Mouse (Mus musculus): ENCODE results near the gene Exd2. TPM values are rescaled to one million over a fixed set of nuclear protein-coding genes. Genes with fewer than 3 reads are reported as not detected.
A peak's percentile ranks its signal among the peaks of the same experiment; 100 is the strongest.

Exd2 gene
- polyA plus RNA-seq, 1 experiment: 27.3 TPM

- DNase-seq (ENCODE audit: low spot score): no peak
Measured at GRCm38 (mm10) chr12:80495691-80496090, 32.8 kb downstream of the Exd2 start.

DNA sequence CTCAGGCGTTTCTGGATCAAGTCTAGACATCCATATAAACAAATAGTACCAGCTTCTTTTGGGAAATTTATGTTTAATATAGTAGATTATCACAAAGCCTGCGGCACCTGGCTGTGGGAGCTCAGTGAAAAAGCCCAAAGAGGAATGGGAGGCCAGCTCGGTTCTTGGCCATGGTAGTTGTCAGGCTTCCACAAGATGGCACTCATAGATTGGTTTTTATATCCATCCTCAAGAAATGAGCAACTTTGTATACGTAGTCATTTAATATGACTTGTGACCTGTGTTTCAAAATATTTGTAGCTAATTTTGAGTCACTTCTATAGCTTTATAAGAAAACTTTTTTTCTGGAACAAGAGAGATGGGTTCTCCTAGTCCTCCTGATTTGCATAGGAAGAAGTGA lies 35.5 kb downstream of the Exd2 start:
- no peak for DNase-seq (ENCODE audit: low spot score)

- no peak for DNase-seq (ENCODE audit: low spot score)
Measured at GRCm38 (mm10) chr12:80500506-80500905, 37.6 kb downstream of the Exd2 start.

- no peak for DNase-seq (ENCODE audit: low spot score)
Measured at GRCm38 (mm10) chr12:80504718-80505117, 41.8 kb downstream of the Exd2 start.

DNA sequence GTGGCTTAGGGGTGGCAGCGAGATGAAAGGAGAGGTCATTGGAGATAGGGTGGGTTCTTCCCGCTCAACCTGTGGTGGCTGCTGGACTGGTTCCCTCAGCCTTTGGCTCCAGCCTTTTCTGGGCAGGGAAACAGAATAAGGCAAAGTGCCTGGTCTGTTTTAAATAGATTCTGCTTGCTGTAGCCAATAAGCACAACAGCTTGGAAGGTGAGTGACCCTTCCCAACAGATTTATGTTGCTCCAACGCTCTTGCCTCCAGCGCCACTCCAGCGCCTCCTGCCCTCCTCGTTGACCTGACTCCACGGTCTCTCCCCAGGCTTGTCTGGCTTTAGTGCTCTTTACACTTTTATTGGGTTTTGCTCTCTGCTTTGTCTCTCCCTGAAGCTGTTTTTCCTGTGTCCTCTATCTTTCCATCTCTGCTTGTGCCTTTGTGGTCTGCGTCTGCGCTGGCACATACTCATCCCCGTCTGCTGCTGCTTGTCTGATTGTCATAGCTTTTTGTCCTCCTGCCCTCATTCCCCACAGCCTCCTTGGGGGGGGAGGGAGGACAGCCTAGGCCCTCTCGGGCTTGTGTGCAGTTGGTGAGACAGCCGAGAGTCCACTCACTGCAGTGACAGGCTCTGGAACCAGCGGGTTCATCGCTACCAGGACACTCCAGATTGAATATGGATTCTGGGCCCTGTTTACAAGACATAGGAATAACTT lies 44.3 kb downstream of the Exd2 start:
- no peak for DNase-seq (ENCODE audit: low spot score)

- no peak for DNase-seq (ENCODE audit: low spot score)
Measured at GRCm38 (mm10) chr12:80517977-80518376, 55.1 kb downstream of the Exd2 start, which contains the start of gene Galnt16. Gene Galnt16 (plus strand): TSS chr12:80518277.

DNA sequence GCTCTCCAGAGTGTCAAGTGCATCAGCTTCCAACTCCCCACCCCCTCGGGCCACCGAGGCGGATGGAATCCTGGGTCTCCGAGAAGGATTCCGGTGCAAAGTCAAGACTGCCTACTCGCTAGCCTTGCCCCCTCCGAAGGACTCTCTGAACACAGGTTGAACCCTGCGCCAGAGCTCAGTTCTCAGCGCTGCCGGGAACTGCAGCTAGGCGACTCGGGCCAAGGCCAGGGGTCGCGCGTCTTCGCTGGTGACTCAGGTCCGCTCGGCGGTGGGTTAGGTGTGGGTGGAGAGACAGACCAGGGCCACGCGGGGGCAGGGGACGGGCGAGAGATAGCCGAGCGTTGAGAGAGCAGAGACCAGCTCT lies 55.5 kb downstream of the Exd2 start:
- no peak for DNase-seq (ENCODE audit: low spot score)

GRCm38 (mm10) chr12:80518757-80519620 lies 56.1 kb downstream of the Exd2 start:
- DNase-seq (ENCODE audit: low spot score): peak; percentile 35

DNA sequence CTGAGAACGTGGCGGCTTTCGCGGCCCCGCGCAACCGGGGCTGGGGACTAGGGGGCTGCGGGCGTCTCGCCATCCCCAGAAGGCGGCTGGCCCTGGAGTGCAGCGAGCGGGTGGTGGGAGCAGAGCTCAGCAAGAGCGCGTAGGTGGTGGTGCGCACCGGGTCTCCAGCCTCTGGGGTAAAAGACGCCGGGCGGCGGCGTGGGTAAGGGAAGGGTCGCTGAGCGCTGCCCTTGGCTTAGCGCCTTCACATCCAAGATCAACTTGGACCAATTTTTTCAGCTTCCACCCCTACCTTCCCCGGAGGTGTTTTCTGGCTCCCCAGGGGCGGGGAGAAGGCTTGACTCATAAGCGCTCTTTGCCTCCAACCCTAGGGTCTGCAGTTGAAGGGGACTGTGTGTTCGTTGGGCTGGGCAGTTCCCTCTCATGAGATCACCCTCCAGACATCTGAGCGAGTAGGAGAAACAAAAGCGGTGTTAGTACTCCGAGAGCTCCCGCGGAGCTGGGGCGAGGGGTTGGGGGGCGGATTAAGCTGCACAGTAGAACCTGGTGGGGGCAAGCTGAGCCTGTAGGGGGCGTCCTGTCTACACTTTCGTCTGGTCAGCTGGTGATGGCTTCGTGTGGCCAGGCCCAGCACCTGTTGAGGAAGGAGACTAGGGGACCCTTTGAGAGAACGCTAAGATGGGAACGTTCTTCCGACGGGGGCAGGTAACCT lies 56.9 kb downstream of the Exd2 start:
- no peak for DNase-seq (ENCODE audit: low spot score)

GRCm38 (mm10) chr12:80522006-80522405 lies 59.1 kb downstream of the Exd2 start:
- no peak for DNase-seq (ENCODE audit: low spot score)

DNA sequence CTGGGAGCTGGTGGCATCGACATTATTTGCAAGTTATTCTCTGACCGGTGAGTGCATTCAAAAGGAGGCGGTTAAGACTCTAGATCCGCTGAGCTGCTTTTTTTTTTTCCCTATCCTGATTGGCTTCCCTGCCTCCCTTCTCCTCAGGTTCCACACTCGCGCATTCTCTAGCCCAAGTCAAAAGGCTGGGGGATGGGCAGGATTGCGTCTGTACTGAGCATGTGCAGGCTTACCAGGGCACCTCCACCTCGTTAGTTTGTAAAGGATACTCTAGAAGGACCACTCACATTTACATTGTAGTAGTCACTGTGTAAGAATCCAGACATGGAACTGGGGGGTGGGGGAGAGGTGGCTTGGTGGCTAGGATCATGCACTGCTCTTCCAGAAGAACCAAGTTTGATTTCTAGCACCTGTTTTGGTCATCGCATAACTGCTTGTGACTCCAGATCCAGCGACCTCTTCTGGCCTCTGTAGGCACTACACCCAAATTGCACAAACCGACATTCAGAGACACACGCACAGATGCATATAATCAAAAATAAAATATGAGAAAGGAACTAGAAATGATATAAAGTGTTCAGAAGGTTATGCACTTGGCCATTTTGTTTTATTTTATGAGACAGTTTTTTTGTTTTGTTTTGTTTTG lies 61.5 kb downstream of the Exd2 start:
- no peak for DNase-seq (ENCODE audit: low spot score)

- no peak for DNase-seq (ENCODE audit: low spot score)
Measured at GRCm38 (mm10) chr12:80525513-80525912, 62.6 kb downstream of the Exd2 start.

GRCm38 (mm10) chr12:80526511-80526910 lies 63.6 kb downstream of the Exd2 start:
- no peak for DNase-seq (ENCODE audit: low spot score)

DNA sequence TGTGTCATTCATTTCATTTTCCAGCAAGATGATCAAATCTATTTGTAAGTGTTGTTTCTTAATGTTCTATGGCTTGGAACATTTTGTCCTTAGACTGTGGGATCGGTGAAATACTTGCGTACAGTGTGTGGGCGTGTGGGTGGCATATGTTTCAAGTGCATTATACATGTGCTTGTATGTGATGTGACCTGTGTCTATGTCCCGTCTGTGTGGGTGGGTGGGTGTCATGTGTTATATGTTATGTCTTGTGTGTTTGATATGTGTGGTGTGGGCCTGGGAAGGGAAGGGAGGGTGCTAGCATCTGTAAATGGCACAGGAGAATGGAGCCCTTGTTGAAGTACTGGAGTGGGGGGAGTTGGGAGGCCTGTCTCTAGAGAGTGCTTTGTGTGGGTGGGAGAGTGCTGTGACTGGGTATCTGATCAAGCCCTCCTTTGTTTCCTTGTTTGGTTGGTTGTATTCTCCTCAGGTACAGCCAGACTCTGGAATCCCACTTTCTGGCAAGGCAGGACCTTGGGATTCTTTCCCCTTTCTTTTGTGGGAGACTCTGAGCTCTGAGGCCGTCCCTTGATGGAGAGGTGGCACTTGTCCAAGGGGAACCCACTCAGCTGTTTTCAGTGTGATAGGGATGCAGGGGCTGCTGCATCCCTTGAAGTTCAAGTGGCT lies 65.0 kb downstream of the Exd2 start:
- no peak for DNase-seq (ENCODE audit: low spot score)

GRCm38 (mm10) chr12:80530052-80530451 lies 67.2 kb downstream of the Exd2 start:
- no peak for DNase-seq (ENCODE audit: low spot score)

- no peak for DNase-seq (ENCODE audit: low spot score)
Measured at GRCm38 (mm10) chr12:80530630-80531029, 67.7 kb downstream of the Exd2 start.

- no peak for DNase-seq (ENCODE audit: low spot score)
Measured at GRCm38 (mm10) chr12:80531585-80531984, 68.7 kb downstream of the Exd2 start.

- DNase-seq (ENCODE audit: low spot score): no peak
Measured at GRCm38 (mm10) chr12:80533876-80534275, 71.0 kb downstream of the Exd2 start.

GRCm38 (mm10) chr12:80537313-80537712 lies 74.4 kb downstream of the Exd2 start:
- DNase-seq (ENCODE audit: low spot score): no peak

DNA sequence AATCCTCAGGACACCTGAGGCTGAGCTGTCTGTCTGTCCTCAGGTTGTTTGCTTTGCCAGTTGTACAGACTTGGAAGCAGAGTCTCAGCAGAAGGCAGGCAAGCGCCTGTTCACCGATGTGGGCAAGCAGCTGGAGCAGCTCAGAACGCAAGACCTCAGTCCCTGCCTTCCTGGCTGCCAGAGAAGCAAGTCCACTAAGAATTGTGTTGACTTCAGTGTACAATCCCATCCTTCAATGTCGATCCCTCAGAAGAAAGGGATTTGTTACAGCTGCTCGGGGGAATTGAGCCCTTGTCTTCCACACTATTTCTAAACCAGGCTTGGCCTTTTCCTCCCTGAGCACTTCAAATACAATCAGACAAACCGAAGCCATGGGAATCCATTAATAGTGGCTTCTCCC lies 75.4 kb downstream of the Exd2 start:
- no peak for DNase-seq (ENCODE audit: low spot score)

DNA sequence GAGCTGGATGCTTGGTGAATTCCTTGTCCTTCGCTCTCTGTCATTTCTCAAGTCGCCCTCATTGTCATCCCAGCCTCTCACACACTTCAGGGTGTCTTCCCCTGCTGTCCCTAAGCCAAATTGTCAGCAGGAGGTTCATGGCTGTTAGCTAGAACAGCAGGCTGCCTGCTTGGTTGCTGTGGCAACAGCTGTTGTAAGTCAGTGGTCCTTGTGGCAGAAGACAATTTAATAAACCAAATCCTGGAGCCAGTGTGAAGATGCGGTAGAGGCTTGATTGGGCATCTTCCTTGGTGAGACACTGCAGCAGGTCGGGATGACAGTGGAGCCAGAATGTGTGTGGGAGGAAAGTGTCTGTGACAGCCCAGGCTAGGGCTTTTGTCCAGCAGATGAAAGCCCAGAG lies 82.4 kb downstream of the Exd2 start:
- no peak for DNase-seq (ENCODE audit: low spot score)
